Mouse (Mus musculus) cerebellum, adult 9-10 months (tissue): ENCODE results near the gene Galnt2.
A peak's percentile ranks its signal among the peaks of the same experiment; 100 is the strongest.

Experiments
- DNase-seq: peaks from one replicate; pipeline ENCODE4 v3.0.0; 2022

Galnt2 gene

GRCm38 (mm10) chr8:124382235-124382634 lies 151.0 kb downstream of the Galnt2 start:
- DNase-seq, result no peak

DNA sequence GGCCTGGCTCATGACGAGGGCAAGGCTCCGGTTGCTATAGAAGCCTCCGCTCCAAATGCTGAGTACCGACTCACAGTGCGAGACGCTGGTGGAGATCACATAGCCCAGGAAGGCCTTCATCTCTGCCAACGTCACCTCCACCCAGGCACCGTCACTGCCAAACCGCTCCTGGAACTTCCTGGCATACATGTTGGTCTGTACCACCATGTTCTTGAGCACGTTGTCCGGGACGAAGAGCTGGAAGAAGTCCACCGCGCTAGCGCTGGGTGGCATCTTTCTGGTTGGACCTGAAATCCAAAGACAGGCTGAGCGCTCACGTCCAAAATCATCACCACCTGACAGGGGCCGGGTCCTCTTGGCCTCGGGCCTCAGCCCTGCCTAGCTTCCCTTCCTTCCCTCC lies 153.1 kb downstream of the Galnt2 start:
- no peak for DNase-seq

DNA sequence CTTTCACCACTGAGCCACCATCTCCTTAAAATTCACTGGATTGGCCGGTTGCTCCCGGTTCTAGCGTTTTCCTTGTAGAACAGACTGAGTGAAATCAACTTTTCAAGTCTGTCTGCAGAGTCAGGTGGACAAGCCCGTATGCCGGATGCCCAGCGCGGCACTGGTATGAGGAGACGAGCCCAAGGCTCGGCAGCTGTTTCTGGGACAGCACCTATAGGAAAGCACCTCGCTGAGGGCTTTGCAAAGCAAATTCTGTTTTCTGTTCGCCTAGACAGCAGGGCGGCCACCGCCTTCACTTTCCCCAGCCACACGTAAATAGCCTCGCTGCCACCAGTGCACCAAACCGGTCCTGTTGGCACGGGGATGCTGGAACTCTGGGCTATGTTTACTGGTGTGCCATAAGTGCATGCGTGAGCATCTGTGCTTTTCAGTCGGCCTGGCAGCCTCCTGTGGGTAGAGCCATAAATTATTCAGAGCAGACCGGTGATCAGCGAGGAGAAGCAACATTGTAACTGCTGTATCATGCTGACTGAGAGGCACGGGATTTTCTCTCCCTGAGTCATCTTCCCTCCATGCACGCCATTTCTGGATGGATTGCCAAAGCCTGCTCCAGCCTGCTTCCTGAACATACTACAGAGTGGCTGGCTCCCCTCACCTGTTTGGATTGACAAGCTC lies 155.2 kb downstream of the Galnt2 start:
- peak; percentile 76 for DNase-seq

- DNase-seq, result no peak
These were observed 158.3 kb downstream of the Galnt2 start for GRCm38 (mm10) chr8:124389495-124389894.

DNA sequence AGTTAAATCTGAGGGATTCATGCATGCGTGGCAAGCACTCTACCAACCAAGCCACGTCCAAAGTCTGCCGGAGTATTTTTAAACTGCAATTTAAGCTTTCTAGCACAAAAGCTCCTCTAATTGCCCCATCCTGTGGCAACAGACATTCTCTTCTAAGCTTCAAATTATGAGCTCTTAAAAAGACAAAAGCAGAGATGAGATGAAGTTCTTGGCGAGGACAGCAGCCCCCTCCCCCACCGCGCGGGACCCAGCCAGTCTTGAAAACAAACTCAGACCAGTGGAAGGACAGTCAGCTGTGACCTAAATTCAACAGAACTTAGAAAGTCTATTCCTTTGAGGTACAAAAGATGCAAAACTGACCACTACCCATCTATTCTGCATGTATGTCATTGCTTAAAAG lies 160.0 kb downstream of the Galnt2 start:
- DNase-seq, result no peak

- no peak for DNase-seq
These were observed 161.3 kb downstream of the Galnt2 start for GRCm38 (mm10) chr8:124392271-124393012.

DNA sequence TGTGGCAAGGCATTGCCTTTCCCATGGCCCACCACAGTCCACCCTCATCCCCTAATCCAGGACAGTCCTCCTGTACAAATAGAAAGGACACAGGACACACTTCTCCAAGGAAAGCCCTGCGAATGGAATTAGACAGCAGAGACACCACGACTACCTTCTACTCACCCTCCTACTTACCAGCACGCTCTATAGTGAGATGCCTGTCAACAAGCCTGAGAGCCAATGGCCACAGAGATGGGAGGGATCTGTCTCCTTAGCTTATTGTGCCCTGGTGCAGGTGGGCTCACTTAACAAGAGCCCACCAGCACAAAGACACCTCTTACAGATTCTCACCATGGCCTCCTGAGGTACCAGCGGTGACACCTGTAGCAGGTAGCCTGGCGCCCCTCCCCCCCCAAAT lies 161.8 kb downstream of the Galnt2 start:
- no peak for DNase-seq

DNA sequence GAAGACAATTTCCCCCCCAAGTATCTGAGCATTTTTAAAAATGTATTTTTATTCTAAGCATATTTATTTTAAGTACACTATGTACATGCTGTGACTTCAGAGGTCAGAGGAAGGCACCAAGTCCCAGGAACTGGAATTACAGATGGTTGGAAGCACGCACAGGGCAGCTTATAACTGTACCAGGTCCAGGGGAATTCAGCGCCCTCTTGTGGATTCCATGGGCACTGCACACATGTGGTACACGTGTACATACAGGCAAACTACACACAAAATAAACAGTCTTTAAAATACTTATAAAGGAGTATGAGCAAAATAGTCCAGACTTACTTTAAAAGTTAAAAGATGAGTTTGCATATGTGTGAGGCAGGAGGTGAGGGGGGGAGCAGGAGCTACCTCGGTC lies 162.7 kb downstream of the Galnt2 start:
- no peak for DNase-seq

GRCm38 (mm10) chr8:124394951-124395350 lies 163.8 kb downstream of the Galnt2 start:
- no peak for DNase-seq
